Mouse (Mus musculus): ENCODE data around the gene Gm10681.

Gene Gm10681

DNA sequence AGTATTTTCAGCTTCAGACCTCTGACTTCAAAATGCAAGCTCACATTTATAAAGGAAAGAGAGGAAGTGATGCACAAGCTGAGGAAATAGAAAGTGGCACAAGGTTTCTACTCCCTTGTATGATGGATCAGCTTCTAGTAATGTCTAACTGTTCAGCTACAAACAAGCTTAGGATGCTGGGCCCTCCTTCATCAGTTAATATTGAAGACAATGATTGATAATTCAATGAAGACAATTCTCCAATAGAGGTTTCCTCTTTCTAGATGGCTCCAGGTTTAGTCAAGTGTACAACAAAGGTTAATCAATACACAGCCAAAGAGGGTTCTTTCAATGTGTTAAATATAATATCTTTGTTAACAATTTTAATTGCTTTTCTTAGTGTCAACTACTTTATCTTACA, at the start of gene Gm10681:
Gene Gm10681, minus strand, starts transcription at position 101 of the 400 bp plus-strand sequence.

DNA sequence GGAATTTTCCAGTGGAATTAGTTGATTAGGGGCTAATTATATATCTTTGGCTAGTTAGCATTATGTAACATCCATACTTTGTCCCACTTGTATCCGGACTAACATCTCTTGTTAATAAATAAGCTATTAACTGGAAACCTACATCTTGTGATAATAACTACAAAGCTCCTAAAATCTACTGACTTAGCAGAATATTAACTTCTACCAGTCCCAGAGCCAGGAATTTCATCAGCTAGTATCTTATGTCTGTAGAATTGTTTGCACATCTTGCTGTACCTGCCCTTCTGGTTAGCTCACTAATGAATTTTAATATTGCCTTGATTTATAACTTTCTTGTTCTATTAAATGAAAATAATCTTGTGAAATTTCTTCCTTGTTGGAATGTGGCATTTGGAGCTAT, 46.5 kb upstream of the Gm10681 start:
- 83% methylated on average over 1 of the region's 1 CpGs for WGBS

DNA sequence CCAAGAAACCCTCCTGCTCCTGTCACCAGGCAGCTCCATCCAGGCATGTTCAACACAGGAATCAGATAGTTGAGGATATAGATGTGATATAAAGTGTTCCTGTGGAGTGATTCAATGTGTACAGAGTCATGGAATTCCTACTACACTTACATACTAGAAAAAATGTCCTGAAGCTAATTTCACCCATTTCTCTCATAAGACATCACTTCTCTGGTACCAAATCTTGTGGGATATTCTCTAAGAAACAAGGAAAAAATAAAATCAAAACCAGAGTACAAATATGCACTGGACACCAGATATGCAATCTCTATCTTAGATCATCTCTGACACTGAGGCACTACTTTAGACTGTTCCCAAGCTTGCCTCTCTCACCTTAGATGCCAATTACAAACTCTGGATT, 41.5 kb upstream of the Gm10681 start, which contains the start of gene Hsd3b5:
Gene Hsd3b5, minus strand, starts transcription at position 101 of the 400 bp plus-strand sequence.

DNA sequence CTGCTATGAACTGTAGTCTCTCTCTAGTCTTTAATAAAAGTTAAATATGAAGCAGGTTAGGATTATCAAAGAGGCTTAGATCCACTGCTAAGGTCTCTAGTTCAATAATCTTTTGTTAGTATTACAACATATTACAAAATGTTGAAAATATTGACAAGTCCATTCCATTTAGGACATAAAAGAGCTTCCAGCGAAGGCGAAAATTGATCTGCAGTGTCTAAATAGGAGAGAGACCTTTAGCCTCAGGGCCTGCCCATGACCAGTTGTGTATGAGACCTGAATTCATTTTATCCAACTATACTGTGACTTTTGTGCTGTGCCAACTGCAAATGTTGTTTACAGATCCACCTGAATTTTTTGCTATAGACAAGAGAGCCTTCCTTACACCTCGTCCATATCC, 41.0 kb upstream of the Gm10681 start:
- 91% methylated on average over 3 of the region's 3 CpGs for WGBS

DNA sequence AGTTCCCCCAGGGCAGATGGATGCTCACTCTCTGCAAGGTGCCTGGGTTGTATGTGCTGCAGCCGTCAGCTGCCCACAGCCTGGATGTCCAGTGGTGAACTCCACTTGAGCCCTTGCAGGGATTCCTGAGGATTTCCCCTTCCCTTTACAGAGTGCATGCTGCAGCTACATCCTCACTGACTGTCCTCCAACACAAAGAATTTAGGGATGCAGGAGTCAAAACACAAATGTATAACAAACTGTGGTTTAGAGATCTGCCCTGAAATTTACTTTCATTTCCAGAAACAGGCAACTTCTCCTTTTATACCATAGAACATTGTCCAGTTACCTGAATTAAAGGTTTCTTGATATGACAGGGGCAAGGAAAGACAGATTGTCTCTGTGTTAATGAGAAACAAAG, 28.2 kb upstream of the Gm10681 start:
- 86% methylated on average over 1 of the region's 1 CpGs for WGBS

DNA sequence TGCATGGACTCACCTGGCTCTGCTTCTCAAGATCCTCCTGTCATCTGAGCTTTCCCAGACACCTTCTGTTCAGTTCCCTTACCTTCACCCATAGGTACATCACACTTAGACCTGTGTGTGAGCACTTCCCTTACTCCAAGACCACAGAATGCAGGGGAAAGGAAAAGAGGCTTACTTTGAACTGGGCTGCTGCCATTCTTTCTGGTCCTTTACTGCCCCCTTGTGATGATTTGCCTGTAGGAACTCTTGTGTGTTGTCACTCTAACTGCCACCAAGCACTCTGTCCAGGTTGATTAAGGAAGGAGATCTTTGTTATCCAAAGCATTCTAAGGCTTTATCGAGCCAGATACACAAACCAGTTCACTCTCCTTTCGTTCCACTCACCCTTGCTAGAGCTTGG, 27.6 kb upstream of the Gm10681 start:
- 51% methylated on average over 2 of the region's 2 CpGs for WGBS

DNA sequence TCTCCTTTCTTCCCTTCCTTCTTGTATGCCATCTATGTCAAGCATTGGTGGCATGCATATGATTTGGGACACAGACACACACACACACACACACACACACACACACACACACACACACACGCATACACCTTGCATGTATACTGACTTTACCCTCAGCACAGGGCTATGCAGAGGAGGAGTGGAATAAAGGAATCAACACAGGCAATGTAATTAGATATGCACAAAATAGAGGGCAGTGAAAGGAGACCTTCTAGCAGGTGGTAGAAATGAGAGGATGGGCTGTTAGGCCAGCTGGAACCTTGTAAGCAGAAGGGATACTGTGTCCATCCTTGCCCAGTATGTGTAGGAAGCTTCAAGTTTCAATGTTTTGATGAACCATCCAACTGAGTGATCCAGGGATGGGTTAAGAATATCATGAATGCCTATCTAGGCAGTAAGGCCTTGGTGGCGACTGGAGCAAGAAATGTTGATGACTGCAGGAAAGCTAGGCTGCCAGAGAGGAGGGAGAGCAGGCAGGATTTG, 25.9 kb upstream of the Gm10681 start:
- 73% methylated on average over 2 of the region's 2 CpGs for WGBS

DNA sequence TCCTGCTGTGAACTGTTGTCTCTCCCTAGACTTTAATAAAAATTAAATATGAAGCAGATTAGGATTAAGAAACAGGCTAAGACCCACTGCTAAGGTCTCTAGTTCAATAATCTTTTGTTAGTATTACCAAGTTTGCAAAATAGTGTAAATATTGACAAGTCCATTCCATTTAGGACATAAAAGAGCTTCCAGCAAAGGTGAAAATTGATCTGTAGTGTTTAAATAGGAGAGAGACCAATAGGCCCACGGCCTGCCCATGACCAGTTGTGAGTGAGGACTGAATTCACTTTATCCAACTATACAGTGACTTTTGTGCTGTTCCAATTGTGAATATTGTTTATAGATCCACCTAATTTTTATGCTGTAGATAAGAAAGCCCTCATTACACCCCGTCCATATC, 886 bp downstream of the Gm10681 start:
- 82% methylated on average over 2 of the region's 2 CpGs for WGBS

DNA sequence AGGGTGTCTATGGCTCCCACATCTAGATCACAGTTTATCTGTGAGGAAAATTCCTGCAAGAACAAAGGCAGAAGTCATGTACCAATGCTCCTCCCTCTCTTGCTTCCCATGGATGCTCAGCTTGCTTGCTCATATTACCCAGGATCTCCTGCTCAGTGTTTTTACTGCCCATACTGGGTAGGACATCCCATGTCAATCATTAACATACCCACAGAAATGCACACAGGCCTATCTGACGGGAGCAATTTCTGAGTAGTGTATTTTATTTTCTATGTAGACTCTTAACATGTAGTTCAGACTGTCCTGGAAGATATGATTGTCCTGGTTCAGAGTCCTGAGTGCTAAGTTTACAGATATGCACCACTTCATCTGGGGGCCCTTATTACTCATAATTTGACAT, 6.4 kb downstream of the Gm10681 start:
- no CpG with 5 or more reads among the region's 1 CpGs for WGBS

DNA sequence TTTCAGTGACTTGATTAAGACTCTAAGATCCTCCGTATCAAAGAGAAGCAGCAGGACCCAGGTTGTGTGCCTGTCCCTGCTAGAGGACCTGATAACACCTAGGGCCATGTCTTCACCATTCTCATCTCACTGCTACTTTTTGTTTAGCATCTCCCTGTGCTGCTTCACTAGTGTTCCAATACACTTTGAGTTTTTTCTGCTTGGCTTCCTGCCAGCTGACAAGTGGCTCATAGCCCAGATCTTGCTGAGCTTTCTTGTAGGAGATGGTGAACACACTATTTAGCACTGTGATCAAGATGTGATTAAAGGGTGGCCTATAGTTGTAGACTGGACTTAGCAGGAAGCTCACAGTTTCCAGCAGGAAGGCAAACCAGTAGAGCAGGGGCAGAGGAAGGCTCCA, 7.6 kb downstream of the Gm10681 start:
- 78% methylated on average over 1 of the region's 1 CpGs for WGBS

DNA sequence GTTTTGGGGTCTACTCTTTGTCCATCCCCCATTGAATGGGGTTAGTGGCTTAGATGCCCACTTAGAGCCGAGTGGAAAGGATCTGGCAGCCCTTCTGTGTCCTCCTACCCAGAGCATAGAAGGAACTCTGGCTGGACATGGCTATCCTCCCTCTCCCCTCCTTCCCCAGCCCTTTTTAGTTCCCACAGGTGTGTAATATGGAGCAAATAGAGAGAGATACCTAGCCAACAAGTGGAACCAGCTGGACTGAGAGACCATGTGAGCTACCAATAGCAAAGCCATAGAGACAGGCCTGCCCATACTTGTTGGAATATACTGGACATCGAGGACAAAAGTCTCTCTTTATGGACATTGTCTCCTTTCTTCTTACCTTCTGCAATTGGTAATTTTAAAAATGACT, 20.9 kb downstream of the Gm10681 start:
- 88% methylated on average over 2 of the region's 2 CpGs for WGBS

DNA sequence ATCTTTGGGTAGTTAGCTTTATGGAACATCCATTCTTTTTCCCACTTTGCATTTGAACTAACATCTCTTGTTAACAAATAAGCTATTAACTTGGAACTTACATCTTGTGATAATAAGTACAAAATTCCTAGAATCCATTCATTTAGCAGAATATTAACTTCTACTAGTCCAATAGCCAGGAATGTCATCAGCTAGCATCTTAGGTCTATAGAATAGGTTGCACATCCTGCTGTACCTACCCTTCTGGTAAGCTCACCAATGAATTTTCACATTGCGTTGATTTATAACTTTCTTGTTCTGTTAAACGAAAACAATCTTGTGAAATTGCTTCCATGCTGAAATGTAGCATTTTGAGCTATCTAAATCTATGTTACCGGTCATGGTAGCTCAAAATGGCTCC, 23.7 kb downstream of the Gm10681 start:
- WGBS, result no CpG with 5 or more reads among the region's 3 CpGs

DNA sequence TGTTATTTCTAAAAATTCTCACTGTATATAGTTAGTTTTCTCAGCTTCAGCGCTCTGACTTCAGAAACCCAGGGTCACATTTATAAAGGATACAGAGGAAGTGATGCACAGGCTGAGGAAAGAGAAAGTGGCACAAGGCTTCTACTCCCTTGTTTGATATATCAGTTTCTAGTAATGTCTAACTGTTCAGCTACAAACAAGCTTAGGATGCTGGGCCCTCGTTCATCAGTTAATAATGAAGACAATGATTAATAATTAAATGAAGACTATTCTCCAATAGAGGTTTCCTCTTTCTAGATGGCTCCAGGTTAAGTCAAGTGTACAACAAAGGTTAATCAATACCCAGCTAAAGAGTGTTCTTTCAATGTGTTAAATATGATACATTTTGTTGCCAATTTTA, 24.8 kb downstream of the Gm10681 start:
- no CpG with 5 or more reads among the region's 2 CpGs for WGBS

DNA sequence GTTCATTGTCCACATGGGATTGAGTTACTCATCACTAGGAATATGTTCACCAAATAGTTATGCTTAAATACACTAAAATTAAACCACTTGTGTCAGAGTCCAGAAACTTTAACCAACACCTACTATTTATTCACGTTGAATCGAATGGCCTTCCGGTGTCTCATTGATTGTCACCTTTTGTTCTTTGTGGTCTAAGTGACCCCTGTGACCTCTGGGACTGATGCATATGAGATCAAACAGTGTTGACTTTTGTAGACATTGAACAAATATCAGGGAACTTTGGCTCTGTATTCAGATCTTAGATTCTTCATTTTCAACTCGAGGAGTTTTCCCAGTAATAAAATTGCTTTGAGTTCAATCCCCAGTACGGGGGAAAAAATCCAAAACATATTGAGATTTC, 27.9 kb downstream of the Gm10681 start:
- WGBS, result no CpG with 5 or more reads among the region's 5 CpGs

DNA sequence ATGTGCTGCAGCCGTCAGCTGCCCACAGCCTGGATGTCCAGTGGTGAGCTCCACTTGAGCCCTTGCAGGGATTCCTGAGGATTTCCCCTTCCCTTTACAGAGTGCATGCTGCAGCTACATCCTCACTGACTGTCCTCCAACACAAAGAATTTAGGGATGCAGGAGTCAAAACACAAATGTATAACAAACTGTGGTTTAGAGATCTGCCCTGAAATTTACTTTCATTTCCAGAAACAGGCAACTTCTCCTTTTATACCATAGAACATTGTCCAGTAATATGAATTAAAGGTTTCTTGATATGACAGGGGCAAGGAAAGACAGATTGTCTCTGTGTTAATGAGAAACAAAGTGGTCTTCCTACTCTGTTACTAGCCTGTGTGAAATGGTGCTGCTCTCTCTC, 37.8 kb downstream of the Gm10681 start:
- no CpG with 5 or more reads among the region's 1 CpGs for WGBS

DNA sequence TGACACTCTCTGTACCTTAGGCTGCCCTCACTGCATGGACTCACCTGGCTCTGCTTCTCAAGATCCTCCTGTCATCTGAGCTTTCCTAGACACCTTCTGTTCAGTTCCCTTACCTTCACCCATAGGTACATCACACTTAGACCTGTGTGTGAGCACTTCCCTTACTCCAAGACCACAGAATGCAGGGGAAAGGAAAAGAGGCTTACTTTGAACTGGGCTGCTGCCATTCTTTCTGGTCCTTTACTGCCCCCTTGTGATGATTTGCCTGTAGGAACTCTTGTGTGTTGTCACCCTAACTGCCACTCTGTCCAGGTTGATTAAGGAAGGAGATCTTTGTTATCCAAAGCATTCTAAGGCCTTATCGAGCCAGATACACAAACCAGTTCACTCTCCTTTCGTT, 38.4 kb downstream of the Gm10681 start:
- no CpG with 5 or more reads among the region's 2 CpGs for WGBS

DNA sequence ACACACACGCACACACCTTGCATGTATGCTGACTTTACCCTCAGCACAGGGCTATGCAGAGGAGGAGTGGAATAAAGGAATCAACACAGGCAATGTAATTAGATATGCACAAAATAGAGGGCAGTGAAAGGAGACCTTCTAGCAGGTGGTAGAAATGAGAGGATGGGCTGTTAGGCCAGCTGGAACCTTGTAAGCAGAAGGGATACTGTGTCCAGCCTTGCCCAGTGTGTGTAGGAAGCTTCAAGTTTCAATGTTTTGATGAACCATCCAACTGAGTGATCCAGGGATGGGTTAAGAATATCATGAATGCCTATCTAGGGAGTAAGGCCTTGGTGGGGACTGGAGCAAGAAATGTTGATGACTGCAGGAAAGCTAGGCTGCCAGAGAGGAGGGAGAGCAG, 40.1 kb downstream of the Gm10681 start:
- 71% methylated on average over 1 of the region's 1 CpGs for WGBS

DNA sequence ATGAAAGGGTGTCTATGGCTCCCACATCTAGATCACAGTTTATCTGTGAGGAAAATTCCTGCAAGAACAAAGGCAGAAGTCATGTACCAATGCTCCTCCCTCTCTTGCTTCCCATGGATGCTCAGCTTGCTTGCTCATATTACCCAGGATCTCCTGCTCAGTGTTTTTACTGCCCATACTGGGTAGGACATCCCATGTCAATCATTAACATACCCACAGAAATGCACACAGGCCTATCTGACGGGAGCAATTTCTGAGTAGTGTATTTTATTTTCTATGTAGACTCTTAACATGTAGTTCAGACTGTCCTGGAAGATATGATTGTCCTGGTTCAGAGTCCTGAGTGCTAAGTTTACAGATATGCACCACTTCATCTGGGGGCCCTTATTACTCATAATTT, 64.1 kb downstream of the Gm10681 start:
- no CpG with 5 or more reads among the region's 1 CpGs for WGBS

DNA sequence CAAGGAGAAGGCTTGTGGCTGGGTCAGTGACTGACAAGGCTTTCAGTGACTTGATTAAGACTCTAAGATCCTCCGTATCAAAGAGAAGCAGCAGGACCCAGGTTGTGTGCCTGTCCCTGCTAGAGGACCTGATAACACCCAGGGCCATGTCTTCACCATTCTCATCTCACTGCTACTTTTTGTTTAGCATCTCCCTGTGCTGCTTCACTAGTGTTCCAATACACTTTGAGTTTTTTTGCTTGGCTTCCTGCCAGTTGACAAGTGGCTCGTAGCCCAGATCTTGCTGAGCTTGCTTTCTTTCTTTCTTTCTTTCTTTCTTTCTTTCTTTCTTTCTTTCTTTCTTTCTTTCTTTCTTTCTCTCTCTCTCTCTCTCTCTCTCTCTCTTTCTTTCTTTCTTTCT, 65.8 kb downstream of the Gm10681 start:
- 0% methylated on average over 1 of the region's 2 CpGs for WGBS

DNA sequence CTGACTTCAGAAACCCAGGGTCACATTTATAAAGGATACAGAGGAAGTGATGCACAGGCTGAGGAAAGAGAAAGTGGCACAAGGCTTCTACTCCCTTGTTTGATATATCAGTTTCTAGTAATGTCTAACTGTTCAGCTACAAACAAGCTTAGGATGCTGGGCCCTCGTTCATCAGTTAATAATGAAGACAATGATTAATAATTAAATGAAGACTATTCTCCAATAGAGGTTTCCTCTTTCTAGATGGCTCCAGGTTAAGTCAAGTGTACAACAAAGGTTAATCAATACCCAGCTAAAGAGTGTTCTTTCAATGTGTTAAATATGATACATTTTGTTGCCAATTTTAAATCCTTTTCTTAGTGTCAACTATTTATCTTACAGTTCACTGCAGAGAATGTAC, 78.2 kb downstream of the Gm10681 start, which contains the start of gene Hsd3b4:
Gene Hsd3b4, minus strand, starts transcription at position 101 of the 400 bp plus-strand sequence.
- no CpG with 5 or more reads among the region's 1 CpGs for WGBS

DNA sequence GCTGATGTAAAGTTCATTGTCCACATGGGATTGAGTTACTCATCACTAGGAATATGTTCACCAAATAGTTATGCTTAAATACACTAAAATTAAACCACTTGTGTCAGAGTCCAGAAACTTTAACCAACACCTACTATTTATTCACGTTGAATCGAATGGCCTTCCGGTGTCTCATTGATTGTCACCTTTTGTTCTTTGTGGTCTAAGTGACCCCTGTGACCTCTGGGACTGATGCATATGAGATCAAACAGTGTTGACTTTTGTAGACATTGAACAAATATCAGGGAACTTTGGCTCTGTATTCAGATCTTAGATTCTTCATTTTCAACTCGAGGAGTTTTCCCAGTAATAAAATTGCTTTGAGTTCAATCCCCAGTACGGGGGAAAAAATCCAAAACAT, 81.4 kb downstream of the Gm10681 start:
- WGBS, result no CpG with 5 or more reads among the region's 5 CpGs

All from cerebral cortex, adult 2 months (tissue).